Mouse (Mus musculus) G1E (cell line): ENCODE results near the gene Rhebl1.

ENCODE experiments used
- CTCF ChIP-seq: IDR thresholded peaks from 2 replicates; pipeline ENCODE4 v1.5.1; 2012; ENCODE audit warnings: low read depth, low read length, inconsistent platforms, mixed read lengths
- GATA1 ChIP-seq: IDR thresholded peaks from 2 replicates; pipeline ENCODE4 v1.6.1; 2012; ENCODE audit warnings: borderline replicate concordance, low read length, inconsistent platforms, mixed read lengths
- GATA2 ChIP-seq: IDR thresholded peaks from 2 replicates; pipeline ENCODE4 v1.6.1; 2012; ENCODE audit warnings: low read depth, low read length, inconsistent platforms, borderline replicate concordance
- TAL1 ChIP-seq: conservative IDR thresholded peaks from 2 replicates; pipeline ENCODE4 v1.6.1; 2012; ENCODE audit warnings: low read depth, low read length, inconsistent platforms, mixed read lengths

GRCm38 (mm10) chr15:98934217-98934839 lies 40.0 kb upstream of the Rhebl1 start, which contains the start of gene Tuba1b:
- TF ChIP-seq CTCF (no peak), GATA1 (no peak), TAL1 (no peak), GATA2 (no peak)
